11 mouse cellular contexts compared by ENCODE assay signal in genomic region chr19:3980917-3981316, GRCm38 (mm10). TPM values are rescaled to one million over a fixed set of nuclear protein-coding genes. Genes with fewer than 3 reads are reported as not detected.
"Had no signal": no experiment of that assay in that cellular context is flagged by ENCODE, and none has a peak within 500 bp of the region (broad histone marks: within the 10 kb centered on the region; RNA-seq: fewer than 3 reads in every experiment).

No protein-coding gene starts in this region.

- H3K27ac ChIP-seq: neural tube, embryonic 12.5 days; neural tube, embryonic 13.5 days; neural tube, embryonic 15.5 days; stomach, embryonic 15.5 days; stomach, postnatal 0 days had no signal

- H3K4me3 ChIP-seq: neural tube, embryonic 12.5 days; neural tube, embryonic 13.5 days; neural tube, embryonic 15.5 days; stomach, embryonic 15.5 days had no signal

- H3K36me3 ChIP-seq: neural tube, embryonic 12.5 days; neural tube, embryonic 13.5 days; neural tube, embryonic 15.5 days; stomach, embryonic 15.5 days had no signal

- H3K9me3 ChIP-seq: neural tube, embryonic 12.5 days; neural tube, embryonic 13.5 days; neural tube, embryonic 15.5 days; stomach, embryonic 15.5 days had no signal

- H3K27me3 ChIP-seq: neural tube, embryonic 12.5 days; neural tube, embryonic 13.5 days; neural tube, embryonic 15.5 days; stomach, embryonic 15.5 days had no signal

RNA-seq across cellular contexts. Expression of gene Tbx10, which starts 11.6 kb away (rescaled TPM):
- polyA plus RNA-seq: neural tube, embryonic 11.5 days; neural tube, embryonic 12.5 days; neural tube, embryonic 13.5 days; neural tube, embryonic 14.5 days; spleen, adult 2 months; stomach, embryonic 14.5 days; stomach, postnatal 0 days; thymus, postnatal 0 days; urinary bladder, adult 2 months had no signal
